Mouse (Mus musculus): ENCODE results near the gene Mbd5. TPM values are rescaled to one million over a fixed set of nuclear protein-coding genes. Genes with fewer than 3 reads are reported as not detected.

Mbd5 gene
- polyA plus RNA-seq, 1 experiment from 2014 or later = 6.8 TPM

DNA sequence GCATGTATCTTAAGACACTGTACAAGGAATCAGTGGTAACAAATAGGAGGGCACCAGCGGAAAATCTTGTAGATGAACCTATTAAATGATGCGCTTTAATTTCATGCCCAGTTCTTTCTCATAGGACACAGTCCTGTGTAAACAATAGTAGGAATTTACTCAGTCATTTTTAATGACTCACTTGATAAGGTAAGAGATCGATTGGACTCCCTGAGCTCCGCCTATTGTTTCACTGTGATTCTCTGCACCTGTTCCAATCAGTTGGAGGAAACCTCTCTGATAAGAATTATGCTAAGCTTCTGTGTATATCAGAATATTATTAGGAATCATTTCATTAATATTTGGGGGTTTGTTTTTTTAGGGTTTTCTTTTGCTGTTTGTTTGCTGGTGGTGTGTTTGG, 100.7 kb downstream of the Mbd5 start:
- WGBS = 55% methylated on average over 4 of the region's 4 CpGs
- H3K4me2 ChIP-seq (replicated peaks; ENCODE audit: low read depth) = no peak overlapping the region
- no peak for TF ChIP-seq CTCF (IDR thresholded peaks at IDR 0.05; ENCODE audit: low read depth)
- H3K9ac ChIP-seq (ENCODE audit: low read depth, low read length) = no peak overlapping the region
- no peaks in the 10 kb centered on the region for H3K36me3 ChIP-seq (ENCODE audit: control insufficient read depth, insufficient read depth)
- H3K4me3 ChIP-seq (ENCODE audit: low read depth, low read length) = no peak overlapping the region
- no peaks in the 10 kb centered on the region for H3K9me3 ChIP-seq (ENCODE audit: control insufficient read depth)
- H3K4me1 ChIP-seq (replicated peaks; ENCODE audit: control insufficient read depth, insufficient read depth, low read length) = no peaks in the 10 kb centered on the region
- H3K27ac ChIP-seq (ENCODE audit: low read depth, low read length) = no peak overlapping the region
- no peak; the same call in 1 of the 2 replicates for ATAC-seq
- no peaks in the 10 kb centered on the region for H3K27me3 ChIP-seq (replicated peaks; ENCODE audit: control insufficient read depth, insufficient read depth, low read length)

DNA sequence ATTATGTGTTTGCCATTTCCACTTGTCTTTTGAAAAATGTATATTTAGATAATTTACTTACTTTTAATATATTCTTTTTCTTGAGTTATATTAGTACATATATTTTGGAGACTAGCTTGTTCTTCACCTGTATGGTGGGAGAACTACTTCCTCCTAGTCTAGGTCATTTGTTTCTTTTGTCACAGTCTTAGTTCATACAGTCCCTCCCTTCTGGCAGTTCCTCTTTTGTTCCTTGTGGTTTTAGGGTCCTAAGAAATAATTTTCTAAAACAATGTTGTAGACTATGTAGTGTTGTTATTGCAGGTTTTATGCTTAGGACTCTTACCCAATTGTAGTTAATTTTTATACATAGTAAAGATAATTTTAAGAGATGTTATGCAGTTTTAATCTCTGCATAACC, 118.6 kb downstream of the Mbd5 start:
- ATAC-seq = no peak
- H3K4me3 ChIP-seq (ENCODE audit: low read depth, low read length) = no peak overlapping the region
- no peaks in the 10 kb centered on the region for H3K27me3 ChIP-seq (replicated peaks; ENCODE audit: control insufficient read depth, insufficient read depth, low read length)
- H3K9ac ChIP-seq (ENCODE audit: low read depth, low read length) = no peak overlapping the region
- H3K27ac ChIP-seq (ENCODE audit: low read depth, low read length) = no peak overlapping the region
- H3K4me2 ChIP-seq (replicated peaks; ENCODE audit: low read depth) = no peak overlapping the region
- no peaks in the 10 kb centered on the region for H3K4me1 ChIP-seq (replicated peaks; ENCODE audit: control insufficient read depth, insufficient read depth, low read length)
- no peaks in the 10 kb centered on the region for H3K36me3 ChIP-seq (ENCODE audit: control insufficient read depth, insufficient read depth)
- TF ChIP-seq CTCF (IDR thresholded peaks at IDR 0.05; ENCODE audit: low read depth) = no peak
- H3K9me3 ChIP-seq (ENCODE audit: control insufficient read depth) = no peaks in the 10 kb centered on the region

DNA sequence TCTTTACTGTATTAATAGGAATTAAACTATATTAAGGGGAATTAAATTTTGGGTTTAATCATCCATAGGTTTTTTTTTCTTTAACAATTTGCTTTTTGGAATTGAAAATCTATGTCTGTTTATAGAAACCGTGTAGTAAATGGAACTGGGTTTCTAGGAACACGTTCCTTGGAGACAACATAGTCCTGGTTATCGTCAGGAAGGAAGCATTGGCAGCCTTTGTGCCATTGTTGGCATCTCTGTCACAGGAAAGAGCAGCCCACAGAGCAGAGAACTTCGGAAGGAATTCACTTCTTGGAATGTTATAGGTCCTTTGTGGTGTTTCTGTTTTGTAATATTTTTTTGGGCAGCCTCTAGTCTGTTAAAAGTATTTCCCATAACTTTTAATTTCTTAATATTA, 135.7 kb downstream of the Mbd5 start:
- no peak for TF ChIP-seq CTCF (IDR thresholded peaks at IDR 0.05; ENCODE audit: low read depth)
- WGBS = 61% methylated on average over 4 of the region's 4 CpGs
- Histone ChIP-seq H3K36me3 (ENCODE audit: control insufficient read depth, insufficient read depth) (no peaks in the 10 kb centered on the region), H3K9me3 (ENCODE audit: control insufficient read depth) (no peaks in the 10 kb centered on the region), H3K9ac (ENCODE audit: low read depth, low read length) (no peak overlapping the region), H3K27ac (ENCODE audit: low read depth, low read length) (no peak overlapping the region), H3K4me3 (ENCODE audit: low read depth, low read length) (no peak overlapping the region), H3K4me1 (replicated peaks; ENCODE audit: control insufficient read depth, insufficient read depth, low read length) (no peaks in the 10 kb centered on the region), H3K27me3 (replicated peaks; ENCODE audit: control insufficient read depth, insufficient read depth, low read length) (no peaks in the 10 kb centered on the region), H3K4me2 (replicated peaks; ENCODE audit: low read depth) (no peak overlapping the region)
- no peak for ATAC-seq

DNA sequence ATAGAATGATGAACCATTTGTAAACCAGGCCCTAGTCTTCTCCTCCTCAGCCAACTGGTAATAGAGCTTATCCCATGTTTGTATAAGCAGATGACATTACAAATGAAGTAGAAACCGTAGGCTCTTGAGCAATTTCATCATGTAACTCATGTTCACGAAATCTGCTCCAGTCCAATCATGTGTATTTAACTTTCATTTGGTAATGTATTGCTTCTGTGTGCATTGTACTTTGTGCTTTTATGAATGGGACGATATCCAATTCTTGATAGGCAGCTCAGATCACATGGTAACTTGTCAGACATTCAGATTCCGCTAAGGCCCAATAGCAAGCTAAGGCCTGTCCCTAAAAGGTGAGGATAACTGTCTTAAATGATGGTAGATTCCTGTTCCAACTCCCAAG, 141.5 kb downstream of the Mbd5 start:
- Histone ChIP-seq H3K36me3 (ENCODE audit: control insufficient read depth, insufficient read depth) (no peaks in the 10 kb centered on the region), H3K27me3 (replicated peaks; ENCODE audit: control insufficient read depth, insufficient read depth, low read length) (no peaks in the 10 kb centered on the region), H3K27ac (ENCODE audit: low read depth, low read length) (no peak overlapping the region), H3K4me2 (replicated peaks; ENCODE audit: low read depth) (no peak overlapping the region), H3K9me3 (ENCODE audit: control insufficient read depth) (no peaks in the 10 kb centered on the region), H3K4me3 (ENCODE audit: low read depth, low read length) (no peak overlapping the region), H3K4me1 (replicated peaks; ENCODE audit: control insufficient read depth, insufficient read depth, low read length) (no peaks in the 10 kb centered on the region), H3K9ac (ENCODE audit: low read depth, low read length) (no peak overlapping the region)
- TF ChIP-seq CTCF (IDR thresholded peaks at IDR 0.05; ENCODE audit: low read depth) = no peak
- 87% methylated on average over 4 of the region's 4 CpGs for WGBS
- ATAC-seq = no peak

DNA sequence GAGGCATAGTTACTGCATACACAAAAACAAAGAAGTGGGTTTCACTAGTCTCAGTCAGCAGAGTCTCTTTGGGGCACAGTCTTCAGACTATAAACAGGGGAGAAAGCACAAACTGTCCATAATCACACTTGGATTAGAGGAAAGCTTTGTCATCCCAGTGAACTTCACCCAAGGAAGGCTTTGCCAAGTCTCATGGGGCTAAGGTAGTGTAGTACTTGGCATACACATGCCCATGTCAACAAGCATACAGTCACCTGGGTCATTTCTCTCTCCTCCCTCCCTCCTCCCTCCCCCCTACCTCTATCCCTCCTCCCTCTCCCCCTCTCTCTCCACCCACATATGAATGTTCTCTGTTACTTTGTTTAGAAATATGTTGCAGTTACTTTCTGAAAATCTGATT, 147.5 kb downstream of the Mbd5 start:
- ATAC-seq = no peak
- no peak overlapping the region for H3K4me2 ChIP-seq (replicated peaks; ENCODE audit: low read depth)
- no peaks in the 10 kb centered on the region for H3K27me3 ChIP-seq (replicated peaks; ENCODE audit: control insufficient read depth, insufficient read depth, low read length)
- H3K27ac ChIP-seq (ENCODE audit: low read depth, low read length) = no peak overlapping the region
- no peak for TF ChIP-seq CTCF (IDR thresholded peaks at IDR 0.05; ENCODE audit: low read depth)
- no peak overlapping the region for H3K4me3 ChIP-seq (ENCODE audit: low read depth, low read length)
- no peak overlapping the region for H3K9ac ChIP-seq (ENCODE audit: low read depth, low read length)
- H3K4me1 ChIP-seq (replicated peaks; ENCODE audit: control insufficient read depth, insufficient read depth, low read length) = no peaks in the 10 kb centered on the region
- H3K9me3 ChIP-seq (ENCODE audit: control insufficient read depth) = no peaks in the 10 kb centered on the region
- H3K36me3 ChIP-seq (ENCODE audit: control insufficient read depth, insufficient read depth) = no peaks in the 10 kb centered on the region

DNA sequence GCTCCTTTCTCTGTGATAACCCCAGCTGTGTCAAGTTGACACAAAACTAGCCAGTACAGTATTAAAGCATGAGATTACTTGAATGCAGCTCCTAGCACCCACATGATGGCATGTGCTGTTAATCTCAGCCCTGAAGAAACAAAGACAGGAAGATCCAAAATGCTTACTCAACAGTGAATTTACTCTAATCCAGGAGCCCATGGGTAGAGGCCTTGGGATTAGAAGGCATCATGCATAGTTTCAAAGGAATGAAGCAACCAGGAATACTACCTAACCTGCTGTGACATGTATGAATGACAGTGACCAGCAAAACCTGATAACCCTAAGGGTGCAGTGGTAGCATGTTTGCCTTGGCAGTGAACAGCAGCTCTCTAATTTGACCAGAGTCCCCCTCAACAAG, 159.6 kb downstream of the Mbd5 start:
- no peak overlapping the region for H3K4me3 ChIP-seq (ENCODE audit: low read depth, low read length)
- no peak overlapping the region for H3K9ac ChIP-seq (ENCODE audit: low read depth, low read length)
- no peak overlapping the region for H3K4me2 ChIP-seq (replicated peaks; ENCODE audit: low read depth)
- no peaks in the 10 kb centered on the region for H3K4me1 ChIP-seq (replicated peaks; ENCODE audit: control insufficient read depth, insufficient read depth, low read length)
- TF ChIP-seq CTCF (IDR thresholded peaks at IDR 0.05; ENCODE audit: low read depth) = no peak
- no peaks in the 10 kb centered on the region for H3K9me3 ChIP-seq (ENCODE audit: control insufficient read depth)
- no peaks in the 10 kb centered on the region for H3K27me3 ChIP-seq (replicated peaks; ENCODE audit: control insufficient read depth, insufficient read depth, low read length)
- no peak for ATAC-seq
- H3K36me3 ChIP-seq (ENCODE audit: control insufficient read depth, insufficient read depth) = no peaks in the 10 kb centered on the region
- H3K27ac ChIP-seq (ENCODE audit: low read depth, low read length) = no peak overlapping the region

DNA sequence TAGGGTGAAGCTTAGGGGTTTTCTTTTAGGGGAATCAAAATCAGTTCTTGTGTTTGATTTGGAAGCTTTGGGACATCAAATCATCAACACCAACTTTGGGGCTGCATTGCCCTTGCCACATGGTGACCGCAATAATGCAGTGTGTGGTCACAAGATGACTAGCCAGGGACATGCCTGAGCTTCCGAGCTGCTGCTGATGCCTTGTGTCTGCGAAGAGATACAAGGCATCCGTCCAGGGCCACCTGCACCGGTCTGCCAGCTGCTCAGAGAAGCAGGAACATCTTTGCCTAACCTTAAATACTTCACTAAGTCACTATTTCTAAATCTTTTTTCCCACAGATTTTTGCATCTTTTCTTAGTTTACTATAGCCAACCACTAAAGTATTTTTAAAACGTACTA, 170.6 kb downstream of the Mbd5 start:
- no peak for TF ChIP-seq CTCF (IDR thresholded peaks at IDR 0.05; ENCODE audit: low read depth)
- H3K4me1 ChIP-seq (replicated peaks; ENCODE audit: control insufficient read depth, insufficient read depth, low read length) = no peaks in the 10 kb centered on the region
- H3K4me3 ChIP-seq (ENCODE audit: low read depth, low read length) = no peak overlapping the region
- H3K27ac ChIP-seq (ENCODE audit: low read depth, low read length) = no peak overlapping the region
- WGBS = 83% methylated on average over 6 of the region's 6 CpGs
- H3K4me2 ChIP-seq (replicated peaks; ENCODE audit: low read depth) = no peak overlapping the region
- no peaks in the 10 kb centered on the region for H3K27me3 ChIP-seq (replicated peaks; ENCODE audit: control insufficient read depth, insufficient read depth, low read length)
- H3K9me3 ChIP-seq (ENCODE audit: control insufficient read depth) = no peaks in the 10 kb centered on the region
- no peak for ATAC-seq
- no peak overlapping the region for H3K9ac ChIP-seq (ENCODE audit: low read depth, low read length)
- H3K36me3 ChIP-seq (ENCODE audit: control insufficient read depth, insufficient read depth) = no peaks in the 10 kb centered on the region

All from intestine, postnatal 0 days (tissue).